10 mouse cellular contexts compared by ENCODE assay signal in the genomic region with DNA sequence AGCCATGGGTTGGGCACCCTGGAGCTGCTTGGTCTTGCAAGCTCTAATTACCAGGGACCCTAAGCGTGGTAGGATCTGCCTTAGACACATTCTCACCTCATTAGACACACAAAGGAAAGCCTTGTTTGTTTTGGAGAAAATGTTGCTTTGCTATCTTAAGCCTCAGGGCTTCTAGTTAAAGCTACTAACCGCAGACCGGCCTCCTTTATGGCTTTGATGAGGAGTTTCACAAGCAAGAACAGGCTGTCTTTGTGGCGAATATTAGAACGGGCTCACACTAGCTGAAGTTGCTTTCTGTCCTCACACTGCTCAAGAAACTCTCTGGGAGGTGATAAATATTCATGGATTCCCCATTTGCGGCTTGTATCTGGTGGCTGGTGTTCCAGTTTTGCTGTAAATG. TPM values are rescaled to one million over a fixed set of nuclear protein-coding genes. Genes with fewer than 3 reads are reported as not detected.
DNase-seq lines count a peak whose midpoint lies in the region; ATAC-seq lines count a peak whose summit lies in the region.
"Had no signal": no experiment of that assay in that cellular context is flagged by ENCODE, and none has a peak within 500 bp of the region (broad histone marks: within the 10 kb centered on the region; RNA-seq: fewer than 3 reads in every experiment).

No protein-coding gene starts in this region.

- no peak overlapping the region for H3K4me3 ChIP-seq in midbrain, embryonic 14.5 days (replicated peaks; ENCODE audit: low read depth, low read length)
- H3K4me3 ChIP-seq in midbrain, embryonic 10.5 days = no peak overlapping the region
- no peak overlapping the region for H3K4me3 ChIP-seq in macrophage (ENCODE audit: inconsistent target)
- H3K4me3 ChIP-seq: heart, embryonic 15.5 days had no signal

- H3K4me2 ChIP-seq in midbrain, embryonic 14.5 days (ENCODE audit: low read length) = no peak overlapping the region
- H3K4me2 ChIP-seq: heart, embryonic 15.5 days had no signal

- 46% methylated on average over 6 of the region's 6 CpGs for WGBS in midbrain, embryonic 14.5 days
- 56% methylated on average over 6 of the region's 6 CpGs for WGBS in midbrain, embryonic 10.5 days
- WGBS in macrophage (ENCODE audit: missing documents) = 65% methylated on average over 6 of the region's 6 CpGs

- no peaks in the 10 kb centered on the region for H3K27me3 ChIP-seq in midbrain, embryonic 14.5 days (ENCODE audit: control insufficient read depth, insufficient read depth, low read length)
- H3K27me3 ChIP-seq in midbrain, embryonic 10.5 days (ENCODE audit: low read depth, poor library complexity, severe bottlenecking) = no peaks in the 10 kb centered on the region
- H3K27me3 ChIP-seq: heart, embryonic 15.5 days had no signal

- peak; percentile 8 to 35 for DNase-seq in heart, adult 9 months (ENCODE audit: low spot score in 2 of 2)
- no peak for DNase-seq in heart, postnatal 14 days
- peak; percentile 5 for DNase-seq in midbrain, embryonic 14.5 days
- DNase-seq in midbrain, embryonic 10.5 days (ENCODE audit: low spot score) = no peak
- DNase-seq in forelimb bud, embryonic 11.5 days (ENCODE audit: low read depth, low spot score) = peak; percentile 76
- no peak for DNase-seq in cerebellum, adult 11-12 months
- no peak for DNase-seq in gastrocnemius, postnatal 14 days

- no peaks in the 10 kb centered on the region for H3K9me3 ChIP-seq in midbrain, embryonic 14.5 days (ENCODE audit: control insufficient read depth, low read length)
- H3K9me3 ChIP-seq in midbrain, embryonic 10.5 days (replicated peaks) = no peaks in the 10 kb centered on the region
- H3K9me3 ChIP-seq: heart, embryonic 15.5 days had no signal

- intact Hi-C loops in heart, postnatal 14 days (cut with DNase I) = no loop called here
- intact Hi-C loops in gastrocnemius, postnatal 14 days (cut with DNase I; ENCODE audit: low total_unique reads) = no loop called here

- ATAC-seq in midbrain, embryonic 14.5 days (ENCODE audit: low FRiP score, low TSS enrichment) = no peak
- ATAC-seq: activated CD4-positive, CD25-positive, alpha-beta regulatory T cell, adult 4 months had no signal

- 0 out of 2 replicates have a peak, but pooled peaks cover 3% of the 10 kb centered on the region for H3K4me1 ChIP-seq in midbrain, embryonic 14.5 days (ENCODE audit: control insufficient read depth, insufficient read depth, low read length)
- peaks cover 9% of the 10 kb centered on the region for H3K4me1 ChIP-seq in midbrain, embryonic 10.5 days

- no peak overlapping the region for H3K27ac ChIP-seq in midbrain, embryonic 14.5 days (replicated peaks; ENCODE audit: low read depth, low read length)
- H3K27ac ChIP-seq in midbrain, embryonic 10.5 days (replicated peaks) = no peak overlapping the region
- peak overlapping the region; percentile 87 for H3K27ac ChIP-seq in macrophage
- H3K27ac ChIP-seq: heart, embryonic 15.5 days had no signal

- H3K36me3 ChIP-seq in midbrain, embryonic 14.5 days (ENCODE audit: control insufficient read depth, insufficient read depth, low read length) = no peaks in the 10 kb centered on the region
- no peaks in the 10 kb centered on the region for H3K36me3 ChIP-seq in midbrain, embryonic 10.5 days
- H3K36me3 ChIP-seq in macrophage (ENCODE audit: inconsistent target) = peaks cover 36% of the 10 kb centered on the region
- H3K36me3 ChIP-seq: heart, embryonic 15.5 days had no signal

- no peak overlapping the region for H3K9ac ChIP-seq in midbrain, embryonic 14.5 days (replicated peaks; ENCODE audit: low read length)
- H3K9ac ChIP-seq: heart, embryonic 15.5 days had no signal

- H3K79me2 ChIP-seq in macrophage (ENCODE audit: inconsistent target) = peaks cover 89% of the 10 kb centered on the region

RNA-seq across cellular contexts. Expression of gene Mertk, which starts 10.5 kb away (rescaled TPM):
- total RNA-seq in heart, postnatal 14 days (2021) = 1 to 10 TPM; 6.5 to 8.0 TPM
- 0.54 and 1.4 TPM in 2 replicates for polyA plus RNA-seq in midbrain, embryonic 14.5 days (2014; fragmentation: Nextera tagmentation; extraction: Ambion mirVana)
- 3.1 and 3.7 TPM in 2 replicates for polyA plus RNA-seq in midbrain, embryonic 10.5 days (2016; fragmentation: Nextera tagmentation; extraction: Ambion mirVana)
- total RNA-seq in macrophage (2018; cell fraction: chromatin; rRNA removed) = 100 to 1,000 TPM; 216 to 688 (median 445) TPM
- 100 to 1,000 TPM in 20 of 26 experiments, 10 to 100 TPM in 6; 59.3 to 173 (median 123) TPM for total RNA-seq in macrophage (2018; cell fraction: cytosol; rRNA removed)
- total RNA-seq in macrophage (2018; cell fraction: nucleus; rRNA removed) = 100 to 1,000 TPM; 191 to 540 (median 334) TPM
- 63.8 to 164 TPM (median 95.9 TPM) in 3 replicates for polyA plus RNA-seq in macrophage (2018)
- total RNA-seq in gastrocnemius, postnatal 14 days (2021) = 1 to 10 TPM; 3.6 to 5.0 TPM
- polyA plus RNA-seq: activated CD4-positive, CD25-positive, alpha-beta regulatory T cell, adult 4 months had no signal

RNA-seq across cellular contexts. Expression of gene Anapc1, which starts 22.1 kb away (rescaled TPM):
- 10 to 100 TPM; 50.6 to 51.0 TPM for total RNA-seq in heart, postnatal 14 days (2021)
- 51.8 and 61.5 TPM in 2 replicates for polyA plus RNA-seq in midbrain, embryonic 14.5 days (2014; fragmentation: Nextera tagmentation; extraction: Ambion mirVana)
- polyA plus RNA-seq in midbrain, embryonic 10.5 days (2016; fragmentation: Nextera tagmentation; extraction: Ambion mirVana) = 73.9 and 78.3 TPM in 2 replicates
- 100 to 1,000 TPM; 127 to 407 (median 303) TPM for total RNA-seq in macrophage (2018; cell fraction: chromatin; rRNA removed)
- total RNA-seq in macrophage (2018; cell fraction: cytosol; rRNA removed) = 10 to 100 TPM; 26.2 to 60.7 (median 37.9) TPM
- 100 to 1,000 TPM in 21 of 26 experiments, 10 to 100 TPM in 5; 52.2 to 281 (median 124) TPM for total RNA-seq in macrophage (2018; cell fraction: nucleus; rRNA removed)
- polyA plus RNA-seq in macrophage (2018) = 34.0 to 41.8 TPM (median 34.7 TPM) in 3 replicates
- total RNA-seq in gastrocnemius, postnatal 14 days (2021) = 10 to 100 TPM; 32.2 to 32.7 TPM

Comparison
In these comparisons a context has a peak if more than half of its experiments do, and no peak if none do; other contexts are left out.
1. DNase-seq: peak in heart, adult 9 months (2 of 2), midbrain, embryonic 14.5 days (single experiment) and forelimb bud, embryonic 11.5 days (single experiment); none in heart, postnatal 14 days (0 of 2), midbrain, embryonic 10.5 days (single experiment), cerebellum, adult 11-12 months (single experiment) and gastrocnemius, postnatal 14 days (single experiment).
2. RNA of gene Mertk, which starts 10.5 kb away (polyA plus RNA-seq): 63.8 to 164 TPM in macrophage; 3.1 to 3.7 TPM in midbrain, embryonic 10.5 days and 0.54 to 1.4 TPM in midbrain, embryonic 14.5 days; every median in the first group is over 10 times any median in the second.